Mouse (Mus musculus): ENCODE measurements around the gene Sar1a. TPM values are rescaled to one million over a fixed set of nuclear protein-coding genes. Genes with fewer than 3 reads are reported as not detected.

Sar1a gene
- polyA plus RNA-seq (2015; fragmentation: Nextera tagmentation; extraction: Ambion mirVana), result 151 and 176 TPM in 2 replicates

GRCm38 (mm10) chr10:61680015-61680913, at the start of gene Sar1a:
Gene Sar1a, plus strand, starts transcription at chr10:61680299.

GRCm38 (mm10) chr10:61647790-61648736, 32.0 kb upstream of the Sar1a start, which contains the start of gene Ppa1:
Gene Ppa1, plus strand, starts transcription at chr10:61648552.

GRCm38 (mm10) chr10:61694870-61695670, 15.0 kb downstream of the Sar1a start, which contains the start of gene Tysnd1:
Gene Tysnd1, plus strand, starts transcription at chr10:61695514.

GRCm38 (mm10) chr10:61714771-61715461, 34.8 kb downstream of the Sar1a start, which contains the start of gene Aifm2:
Gene Aifm2, plus strand, starts transcription at chr10:61715263.

Other genes with a start within 250 kb of the Sar1a start
- 55.4 and 57.3 TPM in 2 replicates for gene Eif4ebp2, start 227.6 kb upstream of the Sar1a start, polyA plus RNA-seq (2015; fragmentation: Nextera tagmentation; extraction: Ambion mirVana)
- gene Lrrc20, start 204.5 kb upstream of the Sar1a start, polyA plus RNA-seq (2015; fragmentation: Nextera tagmentation; extraction: Ambion mirVana), result 18.7 and 19.1 TPM in 2 replicates
- 0.04 and 0.10 TPM in 2 replicates for gene Npffr1, start 84.8 kb upstream of the Sar1a start, polyA plus RNA-seq (2015; fragmentation: Nextera tagmentation; extraction: Ambion mirVana)
- 41.9 and 90.2 TPM in 2 replicates for gene Ppa1, start 31.7 kb upstream of the Sar1a start, polyA plus RNA-seq (2015; fragmentation: Nextera tagmentation; extraction: Ambion mirVana)
- gene Tysnd1, start 15.2 kb downstream of the Sar1a start, polyA plus RNA-seq (2015; fragmentation: Nextera tagmentation; extraction: Ambion mirVana), result 20.7 and 28.3 TPM in 2 replicates
- 14.8 and 43.4 TPM in 2 replicates for gene Aifm2, start 35.0 kb downstream of the Sar1a start, polyA plus RNA-seq (2015; fragmentation: Nextera tagmentation; extraction: Ambion mirVana)
- 12.9 and 18.2 TPM in 2 replicates for gene H2afy2, start 103.8 kb downstream of the Sar1a start, polyA plus RNA-seq (2015; fragmentation: Nextera tagmentation; extraction: Ambion mirVana)